Mouse (Mus musculus) lung, postnatal 0 days (tissue): ENCODE results near the gene Ly86.

Experiments
- CTCF ChIP-seq: IDR thresholded peaks from 2 replicates; pipeline ENCODE4 v1.5.1; 2016; ENCODE audit warnings: antibody characterized with exemption, mild to moderate bottlenecking
- EP300 ChIP-seq: IDR thresholded peaks from 2 replicates; pipeline ENCODE4 v1.6.1; 2016; ENCODE audit warnings: antibody characterized with exemption, mild to moderate bottlenecking, control low read depth

GRCm38 (mm10) chr13:37332779-37333543, 12.0 kb upstream of the Ly86 start:
- no peak for TF ChIP-seq CTCF
- peak; percentile 93 for TF ChIP-seq EP300
